Mouse (Mus musculus): ENCODE data around the gene Sgsm2.

Sgsm2 gene

DNA sequence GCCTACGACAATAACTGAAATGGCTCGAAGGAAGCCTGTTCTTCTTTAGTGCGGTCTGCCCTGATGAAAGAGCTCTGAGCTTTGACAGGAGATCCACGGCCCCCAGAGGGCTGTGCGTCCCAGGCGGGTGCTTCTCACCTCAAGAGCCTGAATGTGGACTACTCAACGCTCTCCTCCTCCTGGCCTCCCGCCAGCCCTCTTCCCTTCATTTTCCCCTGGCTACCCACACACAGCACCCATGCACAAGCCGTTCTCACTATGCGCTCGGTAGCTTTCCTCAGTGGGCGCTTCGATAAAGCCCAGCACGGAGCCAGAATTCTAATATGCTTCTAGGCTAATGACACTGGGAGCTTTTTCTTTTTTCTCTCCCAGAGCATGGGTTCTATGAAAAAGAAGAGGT, 14.9 kb downstream of the Sgsm2 start:
- no peak for DNase-seq (ENCODE audit: low spot score)

DNA sequence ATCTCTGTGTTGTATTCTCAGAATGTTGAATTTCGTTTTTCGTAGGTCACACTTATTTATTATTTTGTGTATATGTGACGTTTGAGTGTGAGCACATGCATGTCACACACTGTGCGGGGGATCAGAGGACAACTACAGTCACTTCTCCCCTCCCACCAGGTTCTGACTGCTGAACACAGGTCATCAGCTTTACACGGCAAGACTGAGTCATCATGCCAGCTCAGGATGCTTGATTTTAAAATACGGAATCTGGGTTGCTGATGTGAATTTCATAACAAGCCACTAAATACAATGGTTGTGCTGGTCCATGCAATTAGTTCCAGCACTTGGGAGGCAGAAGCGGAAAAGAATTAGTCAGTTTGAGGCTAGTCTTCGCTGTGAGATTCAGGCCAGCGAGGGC, 15.9 kb downstream of the Sgsm2 start:
- DNase-seq (ENCODE audit: low spot score), result no peak

DNA sequence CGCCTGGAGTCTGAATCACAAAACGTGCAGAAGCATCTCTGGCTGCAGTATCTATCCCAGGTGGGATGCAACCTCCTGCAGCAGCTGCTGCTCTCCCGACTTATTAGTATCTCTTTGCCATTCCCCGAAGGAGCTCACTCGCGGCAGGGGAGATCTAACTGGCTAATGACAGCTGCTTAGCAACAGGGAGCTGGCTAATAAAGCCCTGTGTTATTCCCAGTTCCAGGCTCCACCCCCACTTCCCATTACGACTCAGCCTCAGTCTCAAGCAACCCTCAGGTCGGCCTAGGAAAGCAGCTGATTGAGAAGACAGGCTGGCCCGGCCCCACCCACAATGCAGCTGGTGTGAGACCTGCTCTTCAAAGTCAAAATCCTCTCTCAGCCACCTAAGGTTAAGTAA, 20.1 kb downstream of the Sgsm2 start:
- peak; percentile 61 for DNase-seq (ENCODE audit: low spot score)

DNA sequence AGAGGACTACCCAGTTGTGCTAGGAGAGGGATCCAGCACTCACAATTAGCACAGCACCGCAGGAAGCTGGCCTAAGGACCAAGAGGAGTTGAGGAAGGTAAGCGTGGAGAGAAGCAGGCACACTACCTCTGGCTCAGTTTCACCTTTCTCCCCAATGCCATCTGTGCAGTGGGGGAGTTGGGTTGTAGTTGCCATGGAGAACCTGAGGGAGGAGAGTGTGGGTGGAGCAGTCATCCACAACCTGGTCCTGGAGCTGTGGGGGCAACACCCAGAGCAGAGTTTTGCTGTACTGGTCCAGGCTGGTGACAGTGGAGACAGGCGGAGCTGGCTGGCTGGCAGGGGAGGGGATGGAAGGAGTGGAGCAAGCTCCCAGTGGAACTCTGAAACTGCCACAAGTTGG, 22.2 kb downstream of the Sgsm2 start:
- DNase-seq (ENCODE audit: low spot score), result no peak

DNA sequence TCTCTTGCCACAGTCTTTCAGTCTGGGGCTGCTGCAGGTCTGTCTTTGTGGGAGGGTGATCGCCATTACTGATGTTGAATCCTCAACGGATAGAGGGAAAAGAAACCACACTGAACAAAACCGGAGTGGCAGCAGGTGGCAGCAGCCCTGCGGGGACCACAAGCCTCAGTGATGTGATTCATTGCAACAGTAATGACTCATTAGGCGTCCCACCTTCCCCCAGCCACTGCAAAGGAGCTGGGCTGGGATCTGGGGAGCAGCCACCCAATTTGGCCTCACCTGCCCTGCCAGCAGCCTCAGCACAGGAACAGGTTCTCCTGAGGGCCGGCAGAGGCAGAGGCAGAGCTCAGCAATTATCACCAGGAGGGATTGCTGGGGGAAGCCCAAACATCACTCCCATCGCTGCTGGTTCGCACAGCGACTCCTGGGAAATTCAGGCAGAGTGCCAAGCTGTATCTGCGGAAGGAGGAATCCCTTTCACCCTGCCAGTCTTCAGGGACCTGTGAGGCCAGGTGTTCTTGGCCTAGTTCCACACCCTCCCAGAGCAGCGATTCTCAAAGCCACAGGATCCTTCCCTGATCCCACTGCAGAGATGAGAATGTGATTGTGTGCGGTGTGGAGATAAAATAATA, 25.8 kb downstream of the Sgsm2 start:
- DNase-seq (ENCODE audit: low spot score), result peak; percentile 35

DNA sequence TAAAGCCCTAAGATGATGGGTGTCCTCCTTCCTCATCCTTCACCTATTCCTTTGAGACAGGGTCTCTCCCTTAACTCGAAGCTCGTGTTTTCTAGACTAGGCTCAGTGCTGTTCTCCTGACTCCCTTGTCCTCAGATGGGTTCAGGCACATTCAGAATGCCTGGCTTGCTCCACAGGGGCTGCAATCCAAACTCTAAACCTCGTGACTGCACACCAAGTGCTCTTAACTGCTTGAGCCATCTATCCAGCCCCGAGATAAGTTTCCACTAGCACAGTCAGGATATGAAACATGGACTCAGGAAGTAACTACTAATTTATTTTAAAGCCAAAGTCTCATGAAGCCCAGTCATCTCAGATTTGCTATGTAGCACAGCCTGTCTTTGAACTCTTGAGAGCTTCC, 26.3 kb downstream of the Sgsm2 start:
- DNase-seq (ENCODE audit: low spot score), result peak; percentile 66

DNA sequence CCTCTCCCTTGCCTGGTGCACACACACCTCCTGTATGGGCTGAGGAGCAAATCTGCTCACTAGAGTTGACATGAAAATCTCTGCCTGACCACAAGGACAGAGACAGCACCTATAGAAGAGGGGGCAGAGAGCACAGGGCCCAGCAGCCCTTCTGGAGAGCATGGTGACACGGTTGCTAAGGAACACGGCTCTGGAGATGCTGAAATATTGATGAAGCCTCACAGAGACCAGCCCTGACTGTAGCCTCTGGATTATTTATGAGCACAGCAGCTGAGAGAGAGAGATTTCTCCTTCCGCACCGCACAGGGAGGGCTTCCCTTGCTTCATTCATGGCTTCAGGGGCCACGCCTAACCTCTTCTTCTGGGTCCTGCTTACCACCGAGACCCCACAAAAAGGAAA, 27.3 kb downstream of the Sgsm2 start:
- no peak for DNase-seq (ENCODE audit: low spot score)

DNA sequence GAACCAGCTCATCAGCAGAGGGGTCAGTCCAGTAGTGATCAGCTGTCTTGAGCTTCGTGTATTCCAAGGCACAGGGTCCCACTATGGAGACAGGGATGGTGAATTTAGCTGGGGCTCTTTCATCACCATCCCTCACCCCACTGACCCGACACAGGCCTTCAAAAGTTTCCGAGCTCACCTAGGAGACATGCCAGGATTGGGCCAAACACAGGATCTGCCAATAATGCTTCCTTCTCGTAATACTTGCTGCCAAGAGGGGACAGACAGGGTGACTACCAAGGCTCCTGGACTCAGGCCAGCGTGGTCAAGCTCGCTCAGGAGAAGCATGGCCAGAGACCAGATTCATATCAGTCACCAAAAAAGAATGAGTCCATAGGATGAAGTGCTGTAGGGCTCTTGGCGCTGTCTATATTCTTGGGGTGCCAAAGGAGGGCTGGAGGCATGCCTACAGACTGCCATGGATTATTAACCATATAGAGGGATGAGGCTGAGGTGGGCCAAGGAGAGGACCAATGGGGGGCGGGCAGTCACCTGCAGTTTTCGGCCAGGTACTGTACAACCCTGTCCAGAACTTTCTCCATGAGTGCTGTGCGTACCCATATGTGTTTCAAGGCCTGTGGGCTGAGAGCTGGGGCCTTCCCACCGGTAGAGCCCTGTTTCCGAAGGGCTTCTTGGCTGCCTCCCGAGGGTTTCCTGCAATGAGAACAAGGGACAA, 28.7 kb downstream of the Sgsm2 start:
- no peak for DNase-seq (ENCODE audit: low spot score)

DNA sequence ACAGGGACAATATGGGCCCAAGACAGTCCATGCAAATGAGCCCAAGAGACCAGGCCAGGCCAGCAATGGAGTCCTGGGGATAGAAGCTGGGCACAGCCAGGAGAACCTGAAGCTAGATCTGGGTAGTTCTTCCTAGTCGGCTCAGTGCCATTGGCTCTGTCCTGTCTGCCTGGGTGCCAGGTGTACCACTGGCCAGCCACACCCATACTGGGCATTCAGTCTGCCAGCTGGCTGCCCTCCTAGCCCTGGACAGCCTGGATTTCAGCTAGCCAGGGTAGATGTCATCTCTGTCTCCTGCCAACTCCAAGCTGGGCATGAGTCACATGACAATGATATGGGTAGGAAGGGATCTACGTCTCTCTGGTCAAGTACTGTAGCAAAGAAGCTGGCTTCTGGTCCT, 29.7 kb downstream of the Sgsm2 start:
- peak; percentile 35 for DNase-seq (ENCODE audit: low spot score)

DNA sequence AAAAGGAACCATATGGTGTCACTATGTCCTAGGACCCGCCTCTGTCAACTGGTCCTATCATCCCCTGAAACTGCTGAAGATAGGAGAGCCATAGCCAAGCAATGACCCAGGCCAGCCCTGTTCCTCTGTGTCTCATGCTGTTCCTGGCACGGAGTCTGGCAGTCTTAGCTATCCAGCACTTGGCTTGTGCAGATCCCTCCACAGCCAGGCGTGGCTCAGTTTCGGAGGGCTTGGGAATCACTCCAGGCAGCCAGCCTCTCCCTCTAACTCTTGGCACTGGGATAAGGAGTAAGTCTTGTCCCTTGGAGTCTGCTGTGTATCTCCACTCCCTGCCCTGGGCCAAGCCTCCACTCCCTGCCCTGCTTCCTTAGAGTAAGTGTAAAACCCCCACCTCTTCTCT, 30.2 kb downstream of the Sgsm2 start:
- DNase-seq (ENCODE audit: low spot score), result peak; percentile 75

DNA sequence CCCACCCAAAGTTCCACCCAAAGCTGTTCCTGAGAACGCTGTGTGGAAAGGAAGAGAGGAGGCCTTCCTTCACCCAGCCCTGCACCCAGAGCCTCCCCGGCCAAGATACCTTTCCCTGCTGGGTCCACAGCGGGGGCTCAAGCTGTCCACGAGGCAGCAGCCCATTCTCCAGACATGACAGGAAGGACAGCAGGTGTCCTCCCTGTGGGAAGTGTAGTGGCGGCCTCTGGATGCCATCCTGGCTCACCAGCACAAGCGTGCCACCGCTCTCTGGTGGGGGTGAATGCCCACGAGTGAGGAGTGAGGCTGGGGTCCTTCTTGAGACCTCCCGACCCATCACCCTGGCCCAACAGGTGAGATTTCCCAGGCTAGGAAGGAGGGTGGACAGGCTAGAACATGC, 31.6 kb downstream of the Sgsm2 start:
- no peak for DNase-seq (ENCODE audit: low spot score)

DNA sequence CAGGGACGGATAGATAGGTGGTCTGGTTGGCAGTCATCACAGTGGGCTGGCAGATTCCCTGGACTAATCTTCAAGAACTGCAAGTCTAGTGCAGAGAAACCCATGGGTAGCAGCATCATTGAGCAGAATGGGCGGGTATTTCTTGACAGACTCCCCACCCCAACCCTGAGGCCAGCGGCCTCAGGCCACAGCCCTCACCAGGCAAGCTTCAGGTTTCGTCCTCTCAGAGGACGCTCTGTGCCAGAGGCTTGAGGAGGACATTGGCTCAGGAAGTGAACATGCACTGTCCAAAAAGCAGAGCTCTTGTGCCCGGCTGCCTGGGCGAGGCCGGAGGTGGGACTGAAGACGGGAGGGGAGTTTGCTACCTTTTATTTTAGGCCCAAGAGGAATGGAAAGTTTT, 32.4 kb downstream of the Sgsm2 start:
- no peak for DNase-seq (ENCODE audit: low spot score)

DNA sequence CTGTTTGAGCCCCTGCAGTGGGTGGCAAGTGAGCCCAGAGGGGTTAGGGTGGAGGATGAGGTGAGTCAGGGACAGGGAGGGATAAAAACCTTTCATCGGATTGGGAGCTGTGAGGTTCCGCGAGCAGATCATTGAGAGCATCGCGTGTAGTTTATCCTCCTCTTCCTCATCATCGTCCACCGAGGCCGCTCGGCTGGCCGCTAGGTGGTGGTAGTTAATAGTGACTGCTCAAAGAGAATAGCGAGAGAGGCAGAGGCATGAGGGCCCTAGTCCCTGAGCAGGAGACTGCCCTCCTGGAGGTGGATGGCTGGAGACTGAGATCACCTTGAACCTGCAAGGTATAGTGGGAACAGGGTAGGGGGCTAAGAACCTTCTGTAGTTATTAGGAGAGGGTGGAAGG, 33.4 kb downstream of the Sgsm2 start:
- DNase-seq (ENCODE audit: low spot score), result peak; percentile 37

DNA sequence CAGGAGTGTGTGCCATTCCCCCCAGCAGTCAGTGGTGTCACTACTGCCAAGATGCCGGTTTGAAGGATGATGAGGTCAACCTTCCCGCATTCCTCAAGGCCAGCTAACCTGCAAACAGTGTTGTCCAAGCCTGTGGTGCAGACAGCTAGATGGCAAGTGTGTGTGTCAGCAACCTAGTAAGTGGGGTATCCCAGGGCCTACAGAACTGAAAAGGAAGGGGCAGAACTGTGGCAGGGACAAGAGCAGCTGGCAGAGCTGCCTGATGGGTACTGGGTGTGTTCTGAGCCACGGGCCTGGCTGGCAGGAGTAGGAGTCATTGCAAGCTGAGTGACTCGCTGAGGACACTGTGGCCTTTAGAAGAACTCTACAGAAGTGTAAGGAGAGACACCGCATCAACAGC, 34.7 kb downstream of the Sgsm2 start:
- no peak for DNase-seq (ENCODE audit: low spot score)

DNA sequence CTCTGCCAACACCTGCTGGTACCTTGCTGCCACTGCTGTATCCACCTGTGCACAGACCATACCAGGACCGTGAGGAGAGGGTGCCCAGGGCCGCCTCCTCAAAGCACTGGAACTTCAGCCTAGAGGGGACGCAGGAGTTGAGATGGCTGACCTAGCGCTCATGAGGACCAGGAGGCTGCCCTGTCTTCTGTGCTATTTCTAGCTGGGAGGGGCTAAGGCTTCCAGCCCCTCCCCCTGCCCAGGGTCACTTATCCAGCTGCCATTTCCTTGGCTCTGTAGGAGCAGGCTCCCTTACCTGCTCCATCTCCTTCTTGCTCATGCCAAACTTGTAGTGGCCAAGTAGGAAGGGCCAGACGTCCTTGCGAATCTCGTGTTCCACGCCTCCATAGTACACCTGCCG, 39.1 kb downstream of the Sgsm2 start:
- DNase-seq (ENCODE audit: low spot score), result no peak

DNA sequence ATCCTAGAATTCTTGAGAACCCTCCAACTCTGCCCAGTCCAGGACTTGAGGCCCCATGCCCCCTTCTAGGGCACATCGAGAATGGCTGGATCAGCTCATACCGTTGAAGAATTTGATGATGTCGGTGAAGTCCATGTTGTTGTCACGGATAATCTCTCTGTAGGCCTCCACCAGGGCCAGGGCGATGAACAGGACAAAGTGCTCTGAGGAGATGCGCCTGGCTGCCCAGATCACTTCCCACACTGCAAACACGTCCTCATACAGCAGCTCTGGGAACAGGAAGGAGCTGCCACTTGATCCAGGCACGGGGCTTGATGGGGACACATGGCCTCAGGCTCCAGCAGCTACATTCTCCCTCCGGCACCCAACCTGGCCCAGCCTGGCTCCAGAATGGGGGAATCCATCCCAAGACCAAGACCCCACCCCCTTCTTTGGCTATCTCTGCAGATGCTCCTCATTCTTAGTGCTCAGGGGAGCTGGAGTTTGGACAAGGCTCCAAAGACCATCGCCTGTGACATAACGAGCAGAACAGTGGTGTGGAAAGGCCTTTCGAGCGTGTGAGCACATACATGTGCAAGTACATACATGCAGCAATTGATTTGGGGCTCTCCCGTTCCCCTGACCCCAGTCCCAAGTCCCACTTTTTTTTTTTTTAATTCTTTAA, 45.7 kb downstream of the Sgsm2 start:
- DNase-seq (ENCODE audit: low spot score), result no peak

DNA sequence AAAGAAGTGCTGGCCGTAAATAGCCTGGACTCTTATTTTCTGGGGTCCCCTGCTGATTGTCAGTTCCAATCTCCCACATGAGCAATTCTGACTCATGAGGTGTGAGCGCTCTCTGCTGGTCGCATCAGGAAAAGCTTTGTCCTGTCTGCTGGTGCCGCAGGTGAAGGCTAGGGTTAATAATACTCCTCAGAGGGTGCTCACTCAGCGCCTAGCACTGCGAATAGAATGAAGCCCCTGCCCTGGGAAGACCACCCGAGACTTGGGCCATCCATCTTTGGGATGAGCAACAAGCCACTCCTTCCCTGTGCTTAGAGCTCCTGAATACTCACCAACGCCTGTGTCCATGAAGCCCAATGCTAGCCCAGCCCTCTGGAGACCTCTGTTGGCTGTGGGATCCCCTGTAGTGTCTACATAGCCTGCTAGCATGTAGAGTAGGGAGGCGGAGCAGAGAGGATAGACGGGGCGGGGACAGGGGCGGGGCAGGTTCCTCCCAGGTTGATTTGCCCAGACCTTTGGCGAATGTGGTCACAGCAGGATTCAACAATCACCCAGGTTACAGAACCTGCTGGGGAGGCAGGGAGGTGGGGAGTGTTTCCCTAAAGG, 48.8 kb downstream of the Sgsm2 start:
- DNase-seq (ENCODE audit: low spot score), result peak; percentile 81

DNA sequence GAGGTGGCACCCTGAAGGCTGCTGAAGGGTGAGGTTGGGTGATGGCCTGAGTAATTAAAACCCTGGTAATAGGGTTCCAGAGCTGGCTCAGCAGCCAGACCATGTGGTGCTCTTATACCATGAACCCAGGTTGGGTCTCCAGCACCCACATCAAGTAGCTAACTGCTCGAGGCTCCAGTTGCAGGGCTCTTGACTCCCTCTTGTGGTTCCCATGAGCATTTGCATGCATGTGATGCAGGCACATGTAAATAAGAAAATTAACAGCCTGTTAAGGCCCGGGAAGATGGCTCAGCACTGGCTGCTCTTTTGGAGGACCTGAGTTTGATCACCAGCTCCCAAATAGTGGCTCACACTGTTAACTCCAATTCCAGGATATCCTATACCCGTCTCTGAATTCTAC, 51.1 kb downstream of the Sgsm2 start:
- DNase-seq (ENCODE audit: low spot score), result no peak

DNA sequence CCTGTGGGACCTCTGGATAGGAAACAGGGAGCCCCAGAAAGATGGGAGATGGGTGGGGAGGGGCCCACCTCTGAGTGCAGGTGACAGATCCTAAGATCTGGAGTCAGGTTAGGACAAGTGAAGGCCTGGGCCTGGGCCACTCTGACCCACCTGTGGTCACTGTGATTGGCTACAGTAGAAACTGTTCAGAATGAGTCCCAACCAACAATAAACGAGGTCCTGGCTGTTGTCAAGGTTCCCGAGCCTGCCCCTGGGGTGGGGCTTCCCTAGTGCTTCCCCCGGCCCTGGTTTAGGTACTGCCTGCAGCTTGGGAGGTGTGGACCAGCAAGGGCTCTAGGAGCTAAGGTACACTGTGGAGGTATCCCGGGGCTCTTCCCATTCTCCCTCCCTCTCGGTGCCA, 53.1 kb downstream of the Sgsm2 start:
- no peak for DNase-seq (ENCODE audit: low spot score)

DNA sequence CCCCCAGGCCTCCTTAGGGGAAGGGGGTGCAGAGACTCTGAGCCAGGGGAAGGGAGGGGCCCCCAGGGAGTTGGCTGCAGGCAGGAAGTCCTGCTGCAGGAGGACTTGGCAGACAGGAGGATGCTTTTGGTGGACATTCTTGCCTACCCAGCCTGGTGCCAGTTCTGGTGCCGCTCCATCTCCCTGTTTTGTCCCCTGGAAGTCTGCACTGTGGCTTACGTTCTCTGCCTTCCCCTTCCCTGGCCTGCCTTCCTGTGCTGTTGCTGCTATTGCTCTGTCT, 53.5 kb downstream of the Sgsm2 start:
- no peak for DNase-seq (ENCODE audit: low spot score)

DNA sequence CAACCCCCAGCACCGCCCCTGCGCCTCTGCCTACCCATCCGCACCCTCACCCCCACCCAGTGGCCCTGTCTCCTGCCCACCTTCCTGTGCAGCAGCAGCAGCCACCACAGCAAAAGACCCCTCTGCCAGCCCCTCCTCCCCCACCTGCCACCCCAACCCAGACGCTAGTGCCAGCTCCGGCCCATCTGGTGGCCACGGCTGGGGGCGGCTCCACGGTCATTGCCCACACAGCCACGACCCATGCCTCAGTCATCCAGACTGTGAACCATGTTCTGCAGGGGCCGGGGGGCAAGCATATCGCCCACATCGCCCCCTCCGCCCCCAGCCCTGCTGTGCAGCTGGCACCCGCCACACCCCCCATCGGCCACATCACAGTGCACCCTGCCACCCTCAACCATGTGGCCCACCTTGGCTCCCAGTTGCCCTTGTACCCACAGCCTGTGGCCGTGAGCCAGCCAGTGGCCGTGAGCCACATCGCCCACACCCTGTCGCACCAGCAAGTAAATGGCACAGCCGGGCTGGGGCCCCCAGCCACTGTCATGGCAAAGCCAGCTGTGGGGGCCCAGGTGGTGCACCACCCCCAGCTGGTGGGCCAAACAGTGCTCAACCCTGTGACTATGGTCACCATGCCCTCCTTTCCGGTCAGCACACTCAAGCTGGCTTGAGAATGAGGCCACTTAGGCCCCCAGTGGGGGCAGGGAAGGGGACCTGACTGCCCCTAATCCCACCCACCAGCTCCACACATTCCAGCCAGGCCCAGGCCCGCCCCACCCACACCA, 54.0 kb downstream of the Sgsm2 start:
- no peak for DNase-seq (ENCODE audit: low spot score)

DNA sequence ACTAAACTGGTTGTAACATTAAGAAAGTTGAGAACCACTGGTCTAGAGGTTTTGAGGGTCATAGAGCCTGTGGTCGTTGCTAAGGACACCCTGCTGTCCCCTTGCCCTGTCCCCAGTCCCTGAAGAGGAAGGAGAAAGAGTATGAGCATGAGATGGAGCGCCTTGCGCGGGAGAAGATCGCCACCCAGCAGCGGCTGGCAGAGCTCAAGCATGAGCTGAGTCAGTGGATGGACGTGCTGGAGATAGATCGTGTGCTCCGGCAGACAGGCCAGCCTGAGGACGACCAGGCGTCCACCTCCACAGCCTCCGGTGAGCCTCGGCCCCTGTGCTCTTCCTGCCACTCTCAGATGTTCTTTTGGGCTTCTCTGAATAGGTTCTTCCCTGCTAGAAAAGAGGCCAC, 54.8 kb downstream of the Sgsm2 start:
- no peak for DNase-seq (ENCODE audit: low spot score)

DNA sequence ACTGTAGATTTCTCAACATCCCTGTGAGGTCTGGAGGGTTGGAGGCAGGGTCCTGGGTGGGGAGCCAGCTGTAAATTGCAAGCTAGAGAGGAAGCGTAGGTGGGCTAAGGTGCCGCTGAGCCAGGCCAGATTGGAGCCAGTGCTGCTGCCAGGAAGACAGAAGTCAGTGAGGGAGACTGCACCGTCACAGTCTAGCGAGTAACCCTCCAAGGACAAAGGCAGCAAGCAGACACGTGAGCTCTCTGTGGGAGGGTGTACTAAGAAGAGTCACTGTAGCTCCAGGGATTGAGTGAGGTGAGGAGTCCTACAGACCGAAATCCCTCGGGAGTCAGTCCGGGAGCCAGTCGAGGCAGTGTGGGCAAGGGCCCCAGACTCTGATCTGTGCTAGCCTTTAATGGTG, 55.5 kb downstream of the Sgsm2 start:
- no peak for DNase-seq (ENCODE audit: low spot score)
